Mouse (Mus musculus): Measurements from ENCODE around the gene Tmem95. TPM values are rescaled to one million over a fixed set of nuclear protein-coding genes. Genes with fewer than 3 reads are reported as not detected.

Gene Tmem95
- total and polyA plus RNA-seq, 3 experiments = not detected

DNA sequence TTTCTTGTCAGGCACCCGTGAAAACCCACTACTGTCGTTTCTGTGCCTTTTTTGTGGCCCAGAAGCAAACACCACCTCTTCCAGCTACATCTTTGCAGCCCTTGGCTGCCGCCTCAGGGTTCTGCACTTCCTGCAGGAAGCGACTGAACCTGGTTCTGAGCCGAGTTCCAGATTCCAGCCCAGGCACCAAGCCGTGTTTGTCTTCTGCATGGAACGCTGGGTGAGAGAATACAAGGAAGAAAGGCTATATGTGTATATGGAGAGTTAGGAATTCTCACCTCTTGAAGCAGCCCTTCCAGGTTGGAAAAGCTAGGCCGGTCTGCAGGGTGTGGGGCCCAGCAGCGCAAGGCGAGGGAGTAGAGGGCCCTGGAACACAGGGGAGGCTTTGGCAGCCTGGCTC is 23.1 kb downstream of the Tmem95 start:
- WGBS = 51% methylated on average over 10 of the region's 10 CpGs
- Histone ChIP-seq H3K4me3 (no peak overlapping the region), H3K27me3 (ENCODE audit: control insufficient read depth, insufficient read depth, low read length) (no peaks in the 10 kb centered on the region), H3K27ac (peak overlapping the region; percentile 61), H3K36me3 (ENCODE audit: control insufficient read depth, insufficient read depth, low read length) (no peaks in the 10 kb centered on the region), H3K4me1 (ENCODE audit: control insufficient read depth, insufficient read depth, low read length) (no peaks in the 10 kb centered on the region), H3K79me2 (replicated peaks; ENCODE audit: control insufficient read depth, insufficient read depth, low read length) (no peaks in the 10 kb centered on the region), H3K9ac (ENCODE audit: low read depth, low read length) (no peak overlapping the region)
- no peak for DNase-seq
- no peak for TF ChIP-seq POLR2A (IDR thresholded peaks at IDR 0.05; ENCODE audit: insufficient read depth, low read depth, low read length)
- intact Hi-C loops (cut with DNase I) = no loop called here

DNA sequence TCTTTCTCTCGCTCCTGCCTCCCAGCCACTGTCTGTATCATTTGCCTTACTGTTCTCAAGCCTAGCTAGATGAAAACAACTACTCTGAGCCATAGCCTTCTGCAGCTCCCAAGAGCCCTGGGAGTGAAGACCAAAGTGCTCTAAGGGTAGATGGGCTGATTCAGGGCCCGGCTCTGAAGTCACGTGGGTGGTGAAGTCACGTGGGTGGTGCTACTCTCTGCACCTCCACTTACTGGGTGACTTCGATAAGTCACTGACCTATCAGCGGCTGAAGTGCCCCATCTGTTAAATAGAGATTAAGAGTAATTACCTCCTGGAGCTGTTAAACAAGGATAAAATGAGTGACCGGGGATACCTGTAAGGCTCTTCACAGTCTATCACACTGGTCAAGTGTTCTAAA is 23.8 kb downstream of the Tmem95 start:
- TF ChIP-seq CTCF (IDR thresholded peaks at IDR 0.05) (no peak), EP300 (IDR thresholded peaks at IDR 0.05; ENCODE audit: insufficient read depth, low read depth, low read length) (no peak), POLR2A (IDR thresholded peaks at IDR 0.05; ENCODE audit: insufficient read depth, low read depth, low read length) (no peak)
- H3K36me3 ChIP-seq (ENCODE audit: control insufficient read depth, insufficient read depth, low read length) = no peaks in the 10 kb centered on the region; the same call in 1 of the 2 replicates
- no peaks in the 10 kb centered on the region for H3K27me3 ChIP-seq (ENCODE audit: control insufficient read depth, insufficient read depth, low read length)
- no peak overlapping the region for H3K4me3 ChIP-seq
- no peaks in the 10 kb centered on the region for H3K79me2 ChIP-seq (replicated peaks; ENCODE audit: control insufficient read depth, insufficient read depth, low read length)
- no peak overlapping the region for H3K9ac ChIP-seq (ENCODE audit: low read depth, low read length)
- peaks cover 5% of the 10 kb centered on the region for H3K4me1 ChIP-seq (ENCODE audit: control insufficient read depth, insufficient read depth, low read length)
- H3K27ac ChIP-seq = peak overlapping the region; percentile 61
- intact Hi-C loops (cut with DNase I) = no loop called here
- 30% methylated on average over 7 of the region's 7 CpGs for WGBS
- DNase-seq = no peak

DNA sequence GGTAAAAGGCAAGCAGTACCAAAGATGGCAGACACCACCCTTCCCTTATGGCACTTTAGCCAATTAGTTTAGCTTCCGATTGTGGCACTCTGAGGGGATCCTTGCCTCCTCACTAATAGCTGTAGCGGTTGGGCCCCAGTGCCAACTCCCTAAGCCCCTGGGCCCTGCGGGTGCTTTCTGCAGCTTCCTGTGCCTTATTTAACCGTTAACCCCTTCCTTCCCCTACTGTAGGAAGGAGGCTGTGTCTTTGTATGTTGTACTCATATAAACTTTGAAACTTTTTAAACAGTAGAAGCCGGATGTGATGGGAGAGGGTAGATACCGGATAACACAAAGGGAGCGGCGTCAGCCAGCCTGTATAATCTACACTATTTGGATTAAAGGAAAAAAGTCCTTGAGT is 27.1 kb downstream of the Tmem95 start:
- TF ChIP-seq CTCF (IDR thresholded peaks at IDR 0.05) = no peak
- no peak for TF ChIP-seq EP300 (IDR thresholded peaks at IDR 0.05; ENCODE audit: insufficient read depth, low read depth, low read length)
- no peak for TF ChIP-seq POLR2A (IDR thresholded peaks at IDR 0.05; ENCODE audit: insufficient read depth, low read depth, low read length)
- no peak overlapping the region for H3K27ac ChIP-seq
- H3K9ac ChIP-seq (ENCODE audit: low read depth, low read length) = no peak overlapping the region
- H3K4me1 ChIP-seq (ENCODE audit: control insufficient read depth, insufficient read depth, low read length) = peaks cover 5% of the 10 kb centered on the region
- no peak for DNase-seq
- H3K79me2 ChIP-seq (replicated peaks; ENCODE audit: control insufficient read depth, insufficient read depth, low read length) = no peaks in the 10 kb centered on the region
- 67% methylated on average over 8 of the region's 8 CpGs for WGBS
- H3K27me3 ChIP-seq (ENCODE audit: control insufficient read depth, insufficient read depth, low read length) = no peaks in the 10 kb centered on the region
- no peaks in the 10 kb centered on the region; the same call in 1 of the 2 replicates for H3K36me3 ChIP-seq (ENCODE audit: control insufficient read depth, insufficient read depth, low read length)
- no peak overlapping the region for H3K4me3 ChIP-seq
- intact Hi-C loops (cut with DNase I) = no loop called here

DNA sequence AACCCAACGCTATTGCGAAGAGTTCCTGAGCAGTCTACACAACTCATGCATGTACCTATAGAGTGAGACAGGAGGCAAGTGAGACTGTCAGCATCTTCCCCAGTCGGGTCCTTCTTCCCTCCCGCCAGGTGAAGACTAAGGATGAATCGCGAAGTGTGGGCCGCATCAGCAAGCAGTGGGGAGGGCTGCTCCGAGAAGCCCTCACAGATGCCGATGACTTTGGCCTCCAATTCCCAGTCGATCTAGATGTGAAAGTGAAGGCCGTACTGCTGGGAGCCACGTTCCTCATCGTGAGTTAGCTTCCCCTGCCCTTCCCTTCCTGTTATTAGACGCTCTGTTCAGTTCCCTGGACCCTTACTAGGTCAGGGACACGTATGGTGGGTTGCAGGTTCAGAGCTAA is 27.9 kb downstream of the Tmem95 start:
- intact Hi-C loops (cut with DNase I) = no loop called here
- Histone ChIP-seq H3K27me3 (ENCODE audit: control insufficient read depth, insufficient read depth, low read length) (no peaks in the 10 kb centered on the region), H3K27ac (peak overlapping the region; percentile 67), H3K36me3 (ENCODE audit: control insufficient read depth, insufficient read depth, low read length) (no peaks in the 10 kb centered on the region; the same call in 1 of the 2 replicates), H3K9ac (ENCODE audit: low read depth, low read length) (no peak overlapping the region), H3K79me2 (replicated peaks; ENCODE audit: control insufficient read depth, insufficient read depth, low read length) (no peaks in the 10 kb centered on the region), H3K4me3 (peak overlapping the region; percentile 20; the same call in 1 of the 2 replicates), H3K4me1 (ENCODE audit: control insufficient read depth, insufficient read depth, low read length) (peaks cover 5% of the 10 kb centered on the region)
- no peak for TF ChIP-seq CTCF (IDR thresholded peaks at IDR 0.05)
- no peak for TF ChIP-seq POLR2A (IDR thresholded peaks at IDR 0.05; ENCODE audit: insufficient read depth, low read depth, low read length)
- TF ChIP-seq EP300 (IDR thresholded peaks at IDR 0.05; ENCODE audit: insufficient read depth, low read depth, low read length) = no peak
- DNase-seq = no peak
- WGBS = 81% methylated on average over 15 of the region's 15 CpGs

DNA sequence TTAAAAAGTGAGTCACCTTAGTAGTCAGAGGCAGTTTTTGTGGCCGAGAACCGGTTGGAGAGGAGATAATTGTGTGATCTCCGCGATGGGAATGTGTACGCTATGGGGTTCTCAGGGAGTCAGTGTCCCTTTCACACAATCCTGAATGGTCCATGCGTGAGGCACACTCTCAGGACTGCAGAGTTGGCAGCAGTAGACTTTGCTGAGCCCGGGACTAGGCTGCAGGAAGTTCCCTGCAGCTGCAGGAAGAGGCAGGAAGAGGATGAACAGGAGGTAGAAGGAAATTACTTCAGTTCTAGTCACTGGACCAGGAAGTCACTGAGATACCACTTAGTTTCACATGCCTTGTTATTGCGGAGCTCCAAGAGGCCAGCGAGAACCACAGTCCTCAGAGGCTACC is 28.7 kb downstream of the Tmem95 start:
- peak overlapping the region; percentile 33; the same call in 1 of the 2 replicates for H3K9ac ChIP-seq (ENCODE audit: low read depth, low read length)
- TF ChIP-seq CTCF (IDR thresholded peaks at IDR 0.05) (no peak), POLR2A (IDR thresholded peaks at IDR 0.05; ENCODE audit: insufficient read depth, low read depth, low read length) (0 out of 2 replicates have a peak, but pooled peaks have one; percentile 1), EP300 (IDR thresholded peaks at IDR 0.05; ENCODE audit: insufficient read depth, low read depth, low read length) (0 out of 2 replicates have a peak, but pooled peaks have one; percentile 54)
- H3K27ac ChIP-seq = peak overlapping the region; percentile 67
- H3K36me3 ChIP-seq (ENCODE audit: control insufficient read depth, insufficient read depth, low read length) = no peaks in the 10 kb centered on the region; the same call in 1 of the 2 replicates
- peak in 1 of 2 experiments; percentile 36 for DNase-seq
- H3K79me2 ChIP-seq (replicated peaks; ENCODE audit: control insufficient read depth, insufficient read depth, low read length) = no peaks in the 10 kb centered on the region
- intact Hi-C loops (cut with DNase I) = no loop called here
- H3K4me3 ChIP-seq = peak overlapping the region; percentile 20; the same call in 1 of the 2 replicates
- 48% methylated on average over 9 of the region's 9 CpGs for WGBS
- peaks cover 5% of the 10 kb centered on the region for H3K4me1 ChIP-seq (ENCODE audit: control insufficient read depth, insufficient read depth, low read length)
- no peaks in the 10 kb centered on the region for H3K27me3 ChIP-seq (ENCODE audit: control insufficient read depth, insufficient read depth, low read length)

DNA sequence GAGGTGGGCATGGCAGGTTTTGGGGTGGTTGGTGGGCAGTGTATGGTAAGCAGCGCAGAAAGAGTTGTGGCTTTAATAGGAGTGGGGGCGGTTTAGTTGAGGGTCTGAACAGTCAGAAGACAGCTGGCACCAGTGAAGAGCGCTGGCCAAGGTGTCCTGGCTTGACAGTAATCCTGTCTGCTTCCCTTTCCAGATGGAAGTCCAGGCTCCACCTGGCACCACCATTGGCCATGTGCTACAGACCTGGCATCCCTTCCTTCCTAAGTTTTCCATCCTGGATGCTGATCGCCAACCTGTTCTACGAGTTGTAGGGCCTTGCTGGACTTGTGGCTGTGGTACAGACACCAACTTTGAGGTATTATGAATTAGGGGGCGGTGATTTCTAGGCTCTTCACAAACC is 29.8 kb downstream of the Tmem95 start:
- no peak for TF ChIP-seq EP300 (IDR thresholded peaks at IDR 0.05; ENCODE audit: insufficient read depth, low read depth, low read length)
- TF ChIP-seq POLR2A (IDR thresholded peaks at IDR 0.05; ENCODE audit: insufficient read depth, low read depth, low read length) = no peak
- TF ChIP-seq CTCF (IDR thresholded peaks at IDR 0.05) = no peak
- H3K27ac ChIP-seq = no peak overlapping the region
- DNase-seq = no peak
- H3K4me3 ChIP-seq = no peak overlapping the region
- 96% methylated on average over 6 of the region's 6 CpGs for WGBS
- no peaks in the 10 kb centered on the region for H3K79me2 ChIP-seq (replicated peaks; ENCODE audit: control insufficient read depth, insufficient read depth, low read length)
- no peak overlapping the region for H3K9ac ChIP-seq (ENCODE audit: low read depth, low read length)
- H3K27me3 ChIP-seq (ENCODE audit: control insufficient read depth, insufficient read depth, low read length) = no peaks in the 10 kb centered on the region
- no peaks in the 10 kb centered on the region; the same call in 1 of the 2 replicates for H3K36me3 ChIP-seq (ENCODE audit: control insufficient read depth, insufficient read depth, low read length)
- intact Hi-C loops (cut with DNase I) = no loop called here
- H3K4me1 ChIP-seq (ENCODE audit: control insufficient read depth, insufficient read depth, low read length) = peaks cover 5% of the 10 kb centered on the region
